In the genomic region with DNA sequence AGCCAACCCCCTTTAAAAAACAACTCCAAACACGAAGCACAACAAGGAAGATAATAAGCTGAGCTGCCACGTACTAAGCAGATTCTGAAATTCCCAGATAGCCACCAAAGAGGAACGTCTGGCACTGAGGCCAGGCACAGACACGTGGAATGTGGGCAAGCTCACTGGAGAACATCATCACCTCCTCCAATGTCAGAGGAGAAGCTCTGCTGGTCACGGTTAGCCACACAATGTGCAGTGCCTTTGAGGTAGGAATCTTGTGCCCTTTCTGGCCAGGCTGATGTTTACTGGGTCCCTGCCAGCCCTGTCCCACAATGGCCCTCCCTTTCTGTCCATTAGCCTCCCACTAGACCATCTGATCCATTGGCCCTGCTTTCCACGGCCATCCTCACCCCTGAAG, we compare ENCODE assay signal across 17 mouse cellular contexts.
DNase-seq lines count a peak whose midpoint lies in the region; ATAC-seq and TF ChIP-seq lines count a peak whose summit lies in the region.
"Had no signal": no experiment of that assay in that cellular context is flagged by ENCODE, and none has a peak within 500 bp of the region (broad histone marks: within the 10 kb centered on the region; RNA-seq: fewer than 3 reads in every experiment).

No protein-coding gene starts in this region.

- no peak for TF ChIP-seq POLR2A in heart, adult 2 months (IDR thresholded peaks at IDR 0.05; ENCODE audit: insufficient read depth, low read depth, low read length)

- intact Hi-C loops in heart, adult 2 months (cut with DNase I): no loop called here
- intact Hi-C loops in heart, postnatal 10 days (cut with DNase I): no loop called here

- ATAC-seq in forebrain, embryonic 14.5 days: no peak
- ATAC-seq: forebrain, embryonic 13.5 days; intestine, embryonic 16.5 days had no signal

- WGBS in heart, adult 2 months: 42% methylated on average over 6 of the region's 6 CpGs
- 41% methylated on average over 6 of the region's 6 CpGs for WGBS in heart, embryonic 10.5 days
- 84% methylated on average over 6 of the region's 6 CpGs for WGBS in forebrain, embryonic 14.5 days

- H3K79me2 ChIP-seq in heart, adult 2 months (replicated peaks; ENCODE audit: control insufficient read depth, insufficient read depth, low read length): no peaks in the 10 kb centered on the region; the same call in 1 of the 2 replicates

- no peak for TF ChIP-seq CTCF in heart, adult 2 months (IDR thresholded peaks at IDR 0.05)

- no peak overlapping the region for H3K4me2 ChIP-seq in forebrain, embryonic 14.5 days (ENCODE audit: low read length)
- H3K4me2 ChIP-seq: forebrain, embryonic 13.5 days; hindbrain, embryonic 15.5 days had no signal

- no peak overlapping the region for H3K4me3 ChIP-seq in heart, adult 2 months
- H3K4me3 ChIP-seq in heart, embryonic 10.5 days: no peak overlapping the region
- no peak overlapping the region for H3K4me3 ChIP-seq in forebrain, embryonic 14.5 days (ENCODE audit: low read depth, low read length)
- H3K4me3 ChIP-seq: embryonic facial prominence, embryonic 10.5 days; forebrain, embryonic 13.5 days; gastrocnemius, adult 2 months; hindbrain, embryonic 15.5 days had no signal

- peak in 1 of 2 experiments; percentile 18 for DNase-seq in heart, adult 2 months
- no peak for DNase-seq in heart, embryonic 10.5 days (ENCODE audit: low spot score)
- DNase-seq in heart, postnatal 10 days: peak; percentile 22 to 36
- DNase-seq in heart, adult 9 months (ENCODE audit: low spot score in 2 of 2): no peak
- DNase-seq in kidney, postnatal 36 days: peak; percentile 15 to 23
- DNase-seq in kidney, adult 9 months: no peak
- DNase-seq in forebrain, embryonic 14.5 days (ENCODE audit: low spot score): no peak
- DNase-seq: adrenal gland, adult 8-10 months; adrenal gland, postnatal 36 days; cerebellum, adult 2 months; cerebellum, postnatal 10 days; gastrocnemius, adult 2 months; kidney, postnatal 10 days had no signal

- no peaks in the 10 kb centered on the region for H3K36me3 ChIP-seq in heart, adult 2 months (ENCODE audit: control insufficient read depth, insufficient read depth, low read length)
- no peaks in the 10 kb centered on the region for H3K36me3 ChIP-seq in heart, embryonic 10.5 days
- no peaks in the 10 kb centered on the region for H3K36me3 ChIP-seq in forebrain, embryonic 14.5 days (ENCODE audit: control insufficient read depth, insufficient read depth, low read length)
- H3K36me3 ChIP-seq: embryonic facial prominence, embryonic 10.5 days; hindbrain, embryonic 15.5 days had no signal

- 0 out of 2 replicates have a peak, but pooled peaks have one; percentile 39 for TF ChIP-seq EP300 in heart, adult 2 months (IDR thresholded peaks at IDR 0.05; ENCODE audit: insufficient read depth, low read depth, low read length)

- no peak overlapping the region for H3K27ac ChIP-seq in heart, adult 2 months
- H3K27ac ChIP-seq in heart, embryonic 10.5 days: no peak overlapping the region
- H3K27ac ChIP-seq in forebrain, embryonic 14.5 days (ENCODE audit: low read depth, low read length): no peak overlapping the region
- H3K27ac ChIP-seq: embryonic facial prominence, embryonic 10.5 days; forebrain, embryonic 13.5 days; gastrocnemius, adult 2 months; hindbrain, embryonic 15.5 days had no signal

- no peaks in the 10 kb centered on the region for H3K27me3 ChIP-seq in heart, adult 2 months (ENCODE audit: control insufficient read depth, insufficient read depth, low read length)
- H3K27me3 ChIP-seq in heart, embryonic 10.5 days (ENCODE audit: insufficient read depth, poor library complexity, severe bottlenecking): no peaks in the 10 kb centered on the region
- no peaks in the 10 kb centered on the region for H3K27me3 ChIP-seq in forebrain, embryonic 14.5 days (replicated peaks; ENCODE audit: control insufficient read depth, insufficient read depth, low read length)
- H3K27me3 ChIP-seq: forebrain, embryonic 13.5 days; hindbrain, embryonic 15.5 days had no signal

- H3K9me3 ChIP-seq in heart, embryonic 10.5 days: no peaks in the 10 kb centered on the region
- H3K9me3 ChIP-seq in forebrain, embryonic 14.5 days (replicated peaks; ENCODE audit: control insufficient read depth, low read length): no peaks in the 10 kb centered on the region
- H3K9me3 ChIP-seq: embryonic facial prominence, embryonic 10.5 days; forebrain, embryonic 13.5 days; hindbrain, embryonic 15.5 days had no signal

- peaks cover 3% of the 10 kb centered on the region for H3K4me1 ChIP-seq in heart, adult 2 months (ENCODE audit: control insufficient read depth, insufficient read depth, low read length)
- peaks cover 4% of the 10 kb centered on the region for H3K4me1 ChIP-seq in heart, embryonic 10.5 days
- no peaks in the 10 kb centered on the region for H3K4me1 ChIP-seq in forebrain, embryonic 14.5 days (ENCODE audit: control insufficient read depth, insufficient read depth, low read length)
- H3K4me1 ChIP-seq: embryonic facial prominence, embryonic 10.5 days; forebrain, embryonic 13.5 days; hindbrain, embryonic 15.5 days had no signal

- H3K9ac ChIP-seq in heart, adult 2 months (ENCODE audit: low read depth, low read length): no peak overlapping the region
- H3K9ac ChIP-seq in forebrain, embryonic 14.5 days (ENCODE audit: low read length): no peak overlapping the region
- H3K9ac ChIP-seq: forebrain, embryonic 13.5 days; hindbrain, embryonic 15.5 days had no signal

Comparison
In these comparisons a context has a peak if more than half of its experiments do, and no peak if none do; other contexts are left out.
1. DNase-seq: peak in heart, postnatal 10 days (2 of 2) and kidney, postnatal 36 days (2 of 2); none in heart, embryonic 10.5 days (single experiment), heart, adult 9 months (0 of 2), kidney, adult 9 months (single experiment) and forebrain, embryonic 14.5 days (single experiment).